Mouse (Mus musculus) erythroblast, embryonic 14.5 days (primary cell): ENCODE data around the gene Hist1h3d. TPM values are rescaled to one million over a fixed set of nuclear protein-coding genes. Genes with fewer than 3 reads are reported as not detected.
"Not testable (repeated sequence)": the region's sequence is repeated elsewhere in the genome, so short reads cannot be mapped to it uniquely, and the experiment has no call there.

Source experiments
- H3K27me3 ChIP-seq: 2 replicates; pipeline ENCODE4 v1.6.1; 2012; ENCODE audit warnings: inconsistent platforms; ENCODE audit not compliant: control insufficient read depth
- H3K36me3 ChIP-seq: 2 replicates; pipeline ENCODE4 v1.6.1; 2012; ENCODE audit warnings: mild to moderate bottlenecking, inconsistent platforms; ENCODE audit not compliant: control insufficient read depth
- H3K4me1 ChIP-seq: 2 replicates; pipeline ENCODE4 v1.6.1; 2012; ENCODE audit warnings: inconsistent platforms; ENCODE audit not compliant: control insufficient read depth
- H3K4me3 ChIP-seq: replicated peaks from 2 replicates; pipeline ENCODE3; 2012; ENCODE audit warnings: moderate library complexity, mild to moderate bottlenecking, inconsistent platforms
- H3K9me3 ChIP-seq: 2 replicates; pipeline ENCODE4 v1.6.1; 2012; ENCODE audit warnings: low read length, inconsistent platforms, mixed read lengths; ENCODE audit not compliant: control insufficient read depth
- GATA1 ChIP-seq: IDR thresholded peaks from 2 replicates; pipeline ENCODE4 v1.6.1; 2012; ENCODE audit warnings: low read length, inconsistent platforms, mixed read lengths
- TAL1 ChIP-seq: IDR thresholded peaks from 3 replicates; pipeline ENCODE4 v1.6.1; 2012; ENCODE audit warnings: low read length, inconsistent platforms, mixed read lengths
- polyA plus RNA-seq: library from polyadenylated mRNA; stranded (reverse); fragments of >175 nt; gene quantifications from 2 replicates; pipeline ENCODE4 v1.2.3, GENCODE M21; 2012

Hist1h3d gene
- polyA plus RNA-seq, 1 experiment = 4.7 TPM

DNA sequence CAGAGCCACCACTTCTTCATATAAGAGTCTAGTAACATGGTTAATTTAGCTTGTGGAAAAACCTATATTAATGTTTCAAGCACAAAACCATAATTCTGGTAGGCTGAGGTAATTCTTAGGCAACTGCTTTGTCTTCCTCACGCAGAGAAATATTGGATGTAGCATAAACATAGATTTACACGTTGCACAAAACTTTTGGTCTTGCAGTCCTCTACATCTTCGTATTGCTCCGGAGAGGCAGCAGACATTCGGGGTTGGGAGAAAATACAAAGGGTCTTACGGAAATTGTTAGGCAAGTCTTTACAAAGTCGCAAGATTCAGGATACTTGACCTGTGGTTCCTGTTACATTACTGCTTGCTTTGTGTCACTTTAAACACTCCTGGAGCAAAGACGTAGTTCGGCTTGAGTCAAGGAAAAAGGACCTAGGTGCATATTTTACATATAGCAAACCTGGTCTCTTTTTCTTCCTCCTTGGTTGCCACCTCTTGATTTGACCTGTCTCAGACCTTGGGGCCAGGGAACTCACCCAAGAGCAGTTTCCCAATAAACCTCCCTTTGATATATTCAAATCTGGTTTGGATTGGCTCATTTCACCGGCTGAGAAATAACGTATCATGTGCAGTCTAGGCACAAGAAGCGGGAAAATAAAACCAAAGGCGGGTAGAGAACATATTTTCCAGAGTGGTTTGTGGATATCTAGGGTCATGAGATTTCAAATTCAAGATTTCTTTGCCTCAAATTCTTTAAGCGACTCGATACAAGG lies 41.0 kb upstream of the Hist1h3d start:
- peaks cover 51% of the 10 kb centered on the region for H3K4me1 ChIP-seq
- H3K9me3 ChIP-seq = no peaks in the 10 kb centered on the region
- TF ChIP-seq TAL1 (no peak), GATA1 (no peak)
- H3K36me3 ChIP-seq = peaks cover 23% of the 10 kb centered on the region
- H3K4me3 ChIP-seq = peak overlapping the region; percentile 82
- no peaks in the 10 kb centered on the region for H3K27me3 ChIP-seq

DNA sequence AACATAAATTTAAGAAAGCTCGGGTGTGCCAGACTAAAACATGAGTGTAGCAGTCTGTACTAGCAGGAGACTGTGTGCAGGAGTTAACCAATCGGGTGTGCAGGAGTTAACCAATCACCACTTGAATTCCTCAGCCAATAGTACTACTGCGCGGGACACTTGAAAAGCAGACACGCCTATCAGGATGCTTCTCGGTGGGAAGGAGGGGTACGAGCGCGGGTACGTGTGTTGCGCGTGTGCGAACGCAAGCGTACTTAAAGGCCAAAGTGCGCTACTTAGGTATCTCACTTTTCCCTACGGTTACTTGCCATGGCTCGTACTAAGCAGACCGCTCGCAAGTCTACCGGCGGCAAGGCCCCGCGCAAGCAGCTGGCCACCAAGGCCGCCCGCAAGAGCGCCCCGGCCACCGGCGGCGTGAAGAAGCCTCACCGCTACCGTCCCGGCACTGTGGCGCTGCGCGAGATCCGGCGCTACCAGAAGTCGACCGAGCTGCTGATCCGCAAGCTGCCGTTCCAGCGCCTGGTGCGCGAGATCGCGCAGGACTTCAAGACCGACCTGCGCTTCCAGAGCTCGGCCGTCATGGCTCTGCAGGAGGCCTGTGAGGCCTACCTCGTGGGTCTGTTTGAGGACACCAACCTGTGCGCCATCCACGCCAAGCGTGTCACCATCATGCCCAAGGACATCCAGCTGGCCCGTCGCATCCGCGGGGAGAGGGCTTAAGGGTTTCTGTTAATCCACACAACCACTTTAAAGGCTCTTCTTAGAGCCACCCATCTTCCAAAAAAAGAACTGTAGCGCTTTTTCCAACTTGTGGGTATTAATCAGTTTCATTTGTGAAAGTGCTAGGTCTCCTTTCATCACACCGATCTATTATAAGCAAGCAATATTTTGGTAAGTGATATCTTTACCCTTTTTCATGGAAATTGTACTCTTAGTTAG lies 40.2 kb upstream of the Hist1h3d start, which contains the start of gene Hist1h3g:
Hist1h3g (plus strand) TSS at position 286 of the 939 bp plus-strand sequence.
- H3K4me3 ChIP-seq = peak within 1 kb of the TSS; percentile 82
- peaks cover 27% of the 10 kb centered on the region for H3K36me3 ChIP-seq
- peaks cover 49% of the 10 kb centered on the region for H3K4me1 ChIP-seq

DNA sequence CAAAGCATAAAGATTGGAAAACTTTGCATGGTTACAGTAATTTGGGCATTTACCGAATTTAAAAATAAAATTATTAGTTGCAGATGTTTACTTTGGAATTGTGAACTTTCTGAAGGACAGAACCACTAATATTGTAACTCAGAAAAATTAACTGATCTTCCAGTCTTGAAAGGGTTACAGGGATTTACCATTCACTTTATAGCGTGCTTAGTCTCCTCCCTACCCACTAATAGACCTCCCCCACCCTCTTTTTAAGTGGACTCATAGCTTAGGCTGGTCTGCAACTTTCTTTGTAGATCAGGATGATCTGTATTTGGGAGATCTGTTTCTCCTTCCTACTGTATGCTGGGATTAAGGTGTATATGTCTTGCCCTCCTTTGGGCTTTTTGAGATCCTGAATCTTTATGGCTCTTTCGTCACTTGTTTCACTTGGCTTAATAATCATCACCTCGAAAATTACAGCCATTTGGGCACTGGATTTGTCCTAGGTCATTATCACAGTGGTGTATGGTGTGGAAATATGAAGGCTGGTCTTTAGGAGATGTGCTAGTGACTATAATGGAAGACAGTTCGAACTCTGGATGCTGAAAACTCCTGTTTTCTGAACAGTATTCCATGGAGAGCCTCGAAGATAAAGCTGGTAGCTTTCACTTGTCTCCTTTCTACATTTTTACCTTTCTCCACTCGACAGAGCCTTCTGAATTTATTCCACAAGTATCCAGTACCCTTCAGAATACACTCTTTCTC lies 39.3 kb upstream of the Hist1h3d start:
- H3K4me1 ChIP-seq = peaks cover 56% of the 10 kb centered on the region
- peak overlapping the region; percentile 75 for H3K4me3 ChIP-seq
- H3K9me3 ChIP-seq = no peaks in the 10 kb centered on the region
- H3K36me3 ChIP-seq = peaks cover 32% of the 10 kb centered on the region
- TF ChIP-seq GATA1 = no peak
- TF ChIP-seq TAL1 = no peak
- no peaks in the 10 kb centered on the region for H3K27me3 ChIP-seq

More for the DNA sequence above, 40.2 kb upstream of the Hist1h3d start, which contains the start of gene Hist1h3g:
- not testable (repeated sequence) for H3K9me3 ChIP-seq, H3K27me3 ChIP-seq

DNA sequence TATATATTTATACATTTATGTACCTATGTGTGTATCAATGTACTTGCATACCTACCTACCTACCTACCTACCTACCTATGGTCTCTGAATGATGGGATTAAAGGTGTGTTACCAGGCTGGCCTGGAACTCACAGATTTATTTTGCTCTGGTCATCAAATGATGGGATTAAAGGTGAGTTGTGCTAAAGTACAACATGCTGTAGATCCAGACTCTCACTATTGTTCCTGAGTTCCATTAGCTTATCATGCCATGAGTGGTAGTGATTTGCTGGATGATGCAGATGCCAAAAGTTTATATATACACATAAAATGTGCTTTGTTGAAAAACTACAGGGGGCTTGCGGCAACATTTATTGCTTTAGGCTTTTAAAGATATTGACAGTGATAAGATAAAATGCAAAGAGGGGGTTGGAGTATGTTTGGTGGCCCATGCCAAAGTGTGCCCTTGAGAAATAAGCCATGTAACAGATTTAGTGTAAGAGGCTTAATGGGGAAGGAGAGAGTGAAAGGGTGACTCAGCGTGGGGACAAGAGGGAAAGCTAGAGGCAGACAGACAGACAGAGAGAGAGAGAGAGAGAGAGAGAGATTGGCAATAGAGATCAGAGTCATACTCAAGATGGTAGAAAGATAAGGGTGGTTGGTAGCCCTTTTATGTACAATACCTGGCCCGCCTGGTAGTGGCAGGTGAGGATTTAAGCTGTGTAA lies 38.4 kb upstream of the Hist1h3d start:
- no peak for TF ChIP-seq TAL1
- peak; percentile 30; the same call in 1 of the 2 replicates for TF ChIP-seq GATA1

DNA sequence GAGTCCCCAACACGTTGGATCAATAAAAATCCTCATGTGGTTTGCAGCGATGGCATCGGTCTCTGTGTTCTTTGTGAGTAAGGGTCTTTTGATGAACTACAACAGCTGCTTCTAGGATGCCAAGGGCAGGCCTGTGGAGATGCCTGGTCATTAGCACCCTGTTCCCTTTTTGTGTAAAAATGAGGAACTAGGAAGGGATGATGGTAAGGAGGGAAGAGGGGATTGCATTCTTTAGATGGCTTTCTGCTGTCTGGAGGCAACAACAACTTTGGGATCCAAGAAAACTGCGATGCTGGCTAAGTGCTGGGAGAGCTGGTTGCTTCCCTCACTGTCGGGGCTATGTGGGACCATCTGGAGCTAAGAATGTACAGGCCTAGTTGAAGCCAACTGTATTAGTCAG lies 37.3 kb upstream of the Hist1h3d start:
- TF ChIP-seq GATA1 = no peak
- TF ChIP-seq TAL1 = no peak
- H3K36me3 ChIP-seq = peaks cover 32% of the 10 kb centered on the region
- H3K4me3 ChIP-seq = peak overlapping the region; percentile 17
- no peaks in the 10 kb centered on the region for H3K9me3 ChIP-seq
- H3K4me1 ChIP-seq = peaks cover 51% of the 10 kb centered on the region
- H3K27me3 ChIP-seq = no peaks in the 10 kb centered on the region

More for the DNA sequence above, 38.4 kb upstream of the Hist1h3d start:
- Histone ChIP-seq H3K9me3 (no peaks in the 10 kb centered on the region), H3K36me3 (peaks cover 32% of the 10 kb centered on the region), H3K4me1 (peaks cover 60% of the 10 kb centered on the region), H3K4me3 (peak overlapping the region; percentile 75), H3K27me3 (no peaks in the 10 kb centered on the region)

DNA sequence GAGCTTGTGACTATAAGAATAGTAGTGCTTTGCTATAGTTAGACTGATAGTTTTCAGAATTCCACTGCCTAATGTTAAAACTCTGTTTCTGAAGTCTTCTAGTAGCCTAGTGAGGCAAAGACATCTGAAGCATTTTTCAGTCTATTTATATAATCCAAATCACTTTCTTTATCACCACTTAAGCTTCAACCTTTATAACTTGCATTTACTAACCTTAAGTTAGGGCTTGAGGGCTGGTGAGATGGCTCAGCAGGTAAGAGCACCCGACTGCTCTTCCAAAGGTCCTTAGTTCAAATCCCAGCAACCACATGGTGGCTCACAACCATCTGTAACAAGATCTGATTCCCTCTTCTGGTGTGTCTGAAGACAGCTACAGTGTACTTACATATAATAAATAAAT lies 35.7 kb upstream of the Hist1h3d start:
- not testable (repeated sequence) for H3K4me3 ChIP-seq, H3K9me3 ChIP-seq, H3K27me3 ChIP-seq
- Histone ChIP-seq H3K4me1 (peaks cover 52% of the 10 kb centered on the region), H3K36me3 (peaks cover 32% of the 10 kb centered on the region)

DNA sequence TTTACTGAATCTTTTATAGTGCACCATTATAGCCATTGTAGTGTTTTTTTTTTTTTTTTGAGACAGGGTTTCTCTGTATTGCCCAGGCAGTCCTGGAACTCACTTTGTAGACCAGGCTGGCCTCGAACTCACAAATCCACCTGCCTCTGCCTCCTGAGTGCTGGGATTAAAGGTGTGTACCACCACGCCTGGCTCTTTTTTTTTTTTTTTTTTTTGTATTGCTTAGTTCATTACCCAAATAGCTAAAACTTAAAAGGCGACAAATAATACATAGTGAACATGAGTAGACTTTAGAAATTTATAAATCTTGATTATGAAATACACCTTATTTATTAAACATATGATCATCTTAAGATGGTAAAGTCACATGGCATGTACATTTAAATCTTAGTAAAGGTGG lies 34.1 kb upstream of the Hist1h3d start:
- H3K4me3 ChIP-seq = peak overlapping the region; percentile 64
- peaks cover 54% of the 10 kb centered on the region for H3K4me1 ChIP-seq
- TF ChIP-seq GATA1 = no peak
- no peak for TF ChIP-seq TAL1
- H3K27me3 ChIP-seq = no peaks in the 10 kb centered on the region
- H3K9me3 ChIP-seq = no peaks in the 10 kb centered on the region
- H3K36me3 ChIP-seq = peaks cover 32% of the 10 kb centered on the region

DNA sequence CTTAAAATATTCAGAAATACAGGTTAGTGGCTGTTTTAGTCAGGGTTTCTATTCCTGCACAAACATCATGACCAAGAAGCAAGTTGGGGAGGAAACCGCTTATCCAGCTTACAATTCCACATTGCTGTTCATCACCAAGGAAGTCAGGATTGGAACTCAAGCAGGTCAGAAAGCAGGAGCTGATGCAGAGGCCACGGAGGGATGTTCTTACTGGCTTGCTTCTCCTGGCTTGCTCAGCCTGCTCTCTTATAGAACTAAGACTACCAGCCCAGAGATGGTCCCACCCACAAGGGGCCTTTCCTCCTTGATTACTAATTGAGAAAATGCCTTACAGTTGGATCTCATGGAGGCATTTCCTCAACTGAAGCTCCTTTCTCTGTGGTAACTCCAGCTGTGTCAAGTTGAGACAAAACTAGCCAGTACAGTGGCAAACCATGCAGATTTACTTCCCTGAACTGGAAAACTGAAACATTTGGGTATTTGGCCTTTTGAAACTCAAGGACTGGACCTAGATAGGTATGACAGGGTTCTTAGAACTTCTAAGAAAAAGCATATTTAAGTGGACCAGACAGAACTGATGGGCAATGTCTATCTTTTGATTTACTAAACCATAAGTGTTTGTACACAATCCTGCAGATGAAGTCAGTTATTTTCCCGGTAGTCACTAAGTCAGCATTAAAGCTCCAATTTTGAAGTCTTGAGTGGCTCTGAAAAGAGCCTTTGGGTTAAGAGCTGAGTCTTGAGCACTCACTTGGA lies 33.2 kb upstream of the Hist1h3d start:
- Histone ChIP-seq H3K4me3 (peak overlapping the region; percentile 81), H3K4me1 (peaks cover 52% of the 10 kb centered on the region), H3K36me3 (peaks cover 26% of the 10 kb centered on the region)
- not testable (repeated sequence) for H3K27me3 ChIP-seq, H3K9me3 ChIP-seq

DNA sequence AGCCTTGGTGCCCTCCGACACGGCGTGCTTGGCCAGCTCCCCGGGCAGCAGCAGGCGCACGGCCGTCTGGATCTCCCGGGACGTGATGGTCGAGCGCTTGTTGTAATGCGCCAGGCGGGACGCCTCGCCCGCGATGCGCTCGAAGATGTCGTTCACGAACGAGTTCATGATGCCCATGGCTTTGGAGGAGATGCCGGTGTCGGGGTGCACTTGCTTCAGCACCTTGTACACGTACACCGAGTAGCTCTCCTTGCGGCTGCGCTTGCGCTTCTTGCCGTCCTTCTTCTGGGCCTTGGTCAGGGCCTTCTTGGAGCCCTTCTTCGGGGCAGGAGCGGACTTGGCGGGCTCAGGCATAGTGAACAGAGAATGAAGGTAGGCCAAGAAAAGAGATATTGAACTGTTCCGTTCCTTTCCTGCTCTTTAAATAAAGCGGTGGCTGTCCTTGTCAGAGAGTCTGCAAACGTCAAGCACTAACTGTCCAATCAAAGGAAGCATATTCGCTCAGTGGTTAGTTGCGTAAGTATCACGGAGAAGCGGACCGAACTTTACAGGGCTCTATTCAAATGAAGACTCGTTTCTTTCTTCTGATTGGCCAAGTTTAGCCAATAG lies 32.5 kb upstream of the Hist1h3d start, which contains the start of gene Hist1h2bh:
Hist1h2bh (minus strand) TSS at position 394 of the 609 bp plus-strand sequence.
- Histone ChIP-seq H3K4me1 (peaks cover 49% of the 10 kb centered on the region), H3K4me3 (peak within 1 kb of the TSS; percentile 81), H3K36me3 (peaks cover 20% of the 10 kb centered on the region)
- H3K9me3 ChIP-seq, H3K27me3 ChIP-seq: not testable (repeated sequence)
